Mouse (Mus musculus) brown adipose tissue, adult 24 weeks (tissue): ENCODE data around the gene Pga5. TPM values are rescaled to one million over a fixed set of nuclear protein-coding genes. Genes with fewer than 3 reads are reported as not detected.
A peak's percentile ranks its signal among the peaks of the same experiment; 100 is the strongest.

ENCODE experiments used
- H3K27ac ChIP-seq: fragments of 200-500 bp; replicated peaks from 2 replicates; pipeline ENCODE4 v1.5.1; 2012; ENCODE audit warnings: low read depth, mild to moderate bottlenecking, low read length
- H3K4me1 ChIP-seq: fragments of 200-500 bp; 2 replicates; pipeline ENCODE4 v1.6.1; 2012; ENCODE audit warnings: low read length, mixed read lengths; ENCODE audit not compliant: control insufficient read depth, insufficient read depth, insufficient read length
- H3K4me3 ChIP-seq: fragments of 200-500 bp; 2 replicates; pipeline ENCODE4 v1.5.1; 2012; ENCODE audit warnings: low read depth, mild to moderate bottlenecking, low read length, moderate library complexity; ENCODE audit not compliant: insufficient read depth
- polyA plus RNA-seq: library from polyadenylated mRNA; stranded (reverse); fragments of >200 nt; gene quantifications from 2 replicates; pipeline ENCODE4 v1.2.4, GENCODE M21; 2012; ENCODE audit not compliant: missing spikeins, insufficient read depth, insufficient read length

The Pga5 gene
- polyA plus RNA-seq, 1 experiment, result not detected

DNA sequence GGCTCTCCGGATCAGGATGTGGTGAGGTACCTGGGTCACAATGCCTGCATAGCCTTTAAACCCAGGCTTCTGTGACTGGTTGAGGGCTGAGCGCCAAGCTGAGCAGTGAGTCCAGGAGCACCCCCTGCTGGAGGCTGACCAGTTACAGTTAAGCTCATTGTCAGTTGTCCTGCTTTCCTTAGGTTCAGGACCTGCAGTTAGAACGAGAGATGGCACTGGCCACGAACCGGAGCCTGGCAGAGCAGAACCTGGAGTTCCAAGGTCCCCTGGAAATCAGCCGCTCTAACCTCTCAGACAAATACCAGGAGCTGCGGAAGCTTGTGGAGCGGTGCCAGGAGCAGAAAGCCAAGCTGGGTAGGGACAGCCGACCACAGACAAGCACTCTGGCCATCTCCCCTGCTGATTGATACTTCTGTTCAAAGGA is 32.2 kb upstream of the Pga5 start:
- Histone ChIP-seq H3K4me1 (no peaks in the 10 kb centered on the region), H3K27ac (no peak overlapping the region), H3K4me3 (no peak overlapping the region)

DNA sequence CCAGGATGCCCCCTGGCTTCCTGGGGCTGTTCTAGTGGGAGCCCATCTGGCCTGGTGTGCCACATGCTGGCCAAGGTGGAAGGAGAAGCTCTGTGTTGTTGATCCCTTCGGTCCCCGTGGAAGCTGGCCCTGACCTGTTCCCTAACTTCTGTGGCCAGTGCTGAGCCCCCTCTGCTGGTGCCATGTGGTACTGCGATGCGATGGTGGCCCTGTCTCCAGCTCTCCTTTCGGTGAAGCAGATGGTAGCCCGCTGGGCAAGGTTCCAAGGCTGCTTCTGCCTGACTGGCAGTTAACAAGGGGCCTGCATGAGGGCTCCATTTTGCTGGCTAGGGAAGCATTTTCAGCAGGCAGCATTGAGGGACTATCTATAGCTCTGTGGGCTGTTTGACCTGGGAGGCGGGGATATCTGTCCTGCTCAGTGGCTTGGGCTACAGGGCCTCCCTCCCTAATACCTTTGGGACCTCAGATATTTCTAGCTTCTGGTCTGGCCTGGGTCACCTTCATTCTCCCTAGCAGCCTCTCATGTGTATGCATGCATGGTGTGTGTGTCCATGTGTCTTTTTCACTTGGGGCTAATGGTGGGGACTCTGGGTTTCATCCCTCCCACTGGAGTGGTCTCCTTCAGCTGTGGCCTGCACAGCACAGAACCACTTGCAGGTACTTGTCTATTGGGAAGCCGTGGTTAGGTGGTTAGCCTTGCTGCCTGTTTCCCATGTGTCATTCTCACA is 31.7 kb upstream of the Pga5 start:
- Histone ChIP-seq H3K4me3 (no peak overlapping the region), H3K4me1 (no peaks in the 10 kb centered on the region), H3K27ac (no peak overlapping the region)

DNA sequence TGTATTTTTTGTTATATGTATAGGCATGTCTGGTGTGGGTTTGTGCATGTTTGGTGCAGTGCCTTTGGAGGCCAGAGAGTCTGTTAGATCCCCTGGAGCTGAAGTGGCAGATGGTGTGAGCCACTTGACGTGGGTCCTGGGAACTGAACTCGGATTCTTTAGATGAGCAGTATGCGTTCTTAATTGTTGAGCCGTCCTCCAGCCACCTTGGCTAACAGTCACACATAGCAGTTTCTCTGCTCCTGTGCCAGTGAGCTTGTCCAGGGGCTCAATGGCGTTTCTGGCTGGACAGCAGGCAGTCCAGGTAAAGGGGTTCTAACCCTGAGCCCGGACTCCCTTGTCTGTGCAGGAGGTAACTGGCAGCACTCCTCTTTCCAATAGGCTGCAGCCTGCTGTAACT is 31.0 kb upstream of the Pga5 start:
- no peak overlapping the region for H3K4me3 ChIP-seq
- no peaks in the 10 kb centered on the region for H3K4me1 ChIP-seq
- H3K27ac ChIP-seq, result no peak overlapping the region

DNA sequence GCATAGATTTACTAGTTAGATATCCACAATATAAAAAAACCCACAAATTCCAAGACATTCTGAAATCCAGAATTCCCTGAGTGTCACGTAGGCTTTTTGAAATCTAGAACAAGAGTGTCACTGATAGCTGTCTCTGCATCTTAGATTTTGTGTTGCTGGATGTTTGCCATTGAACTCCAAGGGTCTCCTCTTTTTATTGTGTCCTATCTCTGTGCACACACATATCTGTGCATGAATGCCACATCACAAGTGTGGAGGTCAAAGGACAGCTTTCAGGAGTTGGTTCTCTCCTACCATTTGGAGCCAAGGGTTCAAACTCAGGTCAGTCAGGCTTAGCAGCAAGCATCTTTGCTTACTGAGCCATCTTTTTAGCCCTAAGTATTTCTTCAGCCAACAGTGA is 30.0 kb upstream of the Pga5 start:
- no peak overlapping the region for H3K27ac ChIP-seq
- H3K4me3 ChIP-seq, result no peak overlapping the region
- peaks cover 8% of the 10 kb centered on the region; the same call in 1 of the 2 replicates for H3K4me1 ChIP-seq

DNA sequence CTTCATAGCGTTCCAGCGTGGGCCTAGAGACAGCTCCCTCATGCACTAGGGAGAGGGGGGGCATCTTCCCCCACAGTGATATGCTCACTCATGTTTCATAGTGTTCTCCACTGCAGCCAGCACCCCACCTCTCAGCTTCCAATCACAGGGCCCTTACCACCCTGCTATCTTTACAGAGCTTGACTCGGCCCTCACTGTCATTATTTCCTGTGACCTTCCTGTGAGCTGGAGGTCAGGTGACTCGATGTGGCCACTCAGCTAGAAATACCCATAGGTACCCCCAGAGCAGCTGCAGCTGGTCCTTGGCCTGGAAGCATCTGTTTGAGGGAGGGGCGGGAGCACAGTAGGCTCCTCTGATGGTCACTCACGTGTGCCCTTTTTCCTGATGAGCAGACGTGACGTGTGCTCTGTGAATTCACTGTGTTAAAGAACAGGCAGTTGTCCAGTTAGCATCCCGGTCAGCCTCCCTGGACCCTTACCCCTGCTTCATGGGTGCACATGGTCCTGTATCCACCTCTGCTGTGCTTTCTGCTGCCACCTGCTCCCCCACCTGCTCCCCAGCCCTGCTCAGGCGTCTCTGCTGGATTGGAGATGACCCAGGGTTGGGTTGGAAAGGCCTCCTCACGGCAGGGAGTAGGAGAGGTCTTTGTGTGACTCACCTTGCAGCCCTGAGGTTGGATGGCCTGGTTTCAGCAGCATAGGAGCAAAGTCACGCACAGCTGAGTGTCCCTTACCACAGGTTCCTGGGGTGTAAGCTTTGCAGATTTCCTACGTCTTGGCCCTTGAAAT is 29.4 kb upstream of the Pga5 start:
- Histone ChIP-seq H3K4me1 (peaks cover 11% of the 10 kb centered on the region; the same call in 1 of the 2 replicates), H3K27ac (no peak overlapping the region), H3K4me3 (no peak overlapping the region)

DNA sequence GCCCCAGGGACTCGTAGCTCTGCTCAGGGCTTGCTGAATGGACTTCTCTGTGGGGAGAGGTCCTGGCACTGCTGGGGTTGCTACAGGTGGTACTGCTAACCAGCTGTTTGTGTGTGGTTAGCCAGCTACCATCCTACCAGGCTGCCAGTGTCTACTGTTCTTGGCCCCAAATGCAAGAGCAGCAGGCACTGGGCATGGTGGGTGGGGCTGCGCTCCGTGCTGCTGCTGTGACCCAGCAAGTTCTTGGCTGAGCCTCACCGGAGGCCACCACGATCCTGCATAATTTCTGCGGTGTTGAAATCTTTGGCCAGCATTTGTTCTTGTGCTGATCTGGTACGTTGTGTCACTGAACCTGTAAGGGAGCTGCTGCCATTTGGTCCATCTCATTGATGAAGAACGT is 25.6 kb upstream of the Pga5 start:
- peaks cover 41% of the 10 kb centered on the region for H3K4me1 ChIP-seq
- no peak overlapping the region for H3K27ac ChIP-seq
- H3K4me3 ChIP-seq, result no peak overlapping the region

DNA sequence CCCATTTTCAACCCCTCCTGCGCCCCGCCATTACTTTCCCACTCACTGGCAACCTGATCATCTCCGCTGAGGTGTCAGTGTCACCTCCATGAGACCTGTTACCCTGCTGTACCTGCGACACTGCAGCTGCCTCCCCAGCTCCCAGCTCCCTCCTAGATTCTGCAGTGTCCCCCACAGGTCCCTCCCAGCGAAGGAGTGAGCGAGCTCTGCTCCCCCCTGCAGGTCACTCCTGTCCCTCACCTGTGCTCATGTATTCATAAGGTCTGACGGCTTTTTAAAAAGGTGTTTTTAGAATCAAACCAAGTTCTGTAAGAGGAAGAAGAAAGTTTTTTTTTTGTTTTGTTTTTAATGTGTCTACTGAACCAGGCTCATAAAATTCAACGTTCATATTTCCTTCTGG is 24.3 kb upstream of the Pga5 start:
- H3K4me3 ChIP-seq, result no peak overlapping the region
- H3K27ac ChIP-seq, result no peak overlapping the region
- peaks cover 49% of the 10 kb centered on the region for H3K4me1 ChIP-seq

DNA sequence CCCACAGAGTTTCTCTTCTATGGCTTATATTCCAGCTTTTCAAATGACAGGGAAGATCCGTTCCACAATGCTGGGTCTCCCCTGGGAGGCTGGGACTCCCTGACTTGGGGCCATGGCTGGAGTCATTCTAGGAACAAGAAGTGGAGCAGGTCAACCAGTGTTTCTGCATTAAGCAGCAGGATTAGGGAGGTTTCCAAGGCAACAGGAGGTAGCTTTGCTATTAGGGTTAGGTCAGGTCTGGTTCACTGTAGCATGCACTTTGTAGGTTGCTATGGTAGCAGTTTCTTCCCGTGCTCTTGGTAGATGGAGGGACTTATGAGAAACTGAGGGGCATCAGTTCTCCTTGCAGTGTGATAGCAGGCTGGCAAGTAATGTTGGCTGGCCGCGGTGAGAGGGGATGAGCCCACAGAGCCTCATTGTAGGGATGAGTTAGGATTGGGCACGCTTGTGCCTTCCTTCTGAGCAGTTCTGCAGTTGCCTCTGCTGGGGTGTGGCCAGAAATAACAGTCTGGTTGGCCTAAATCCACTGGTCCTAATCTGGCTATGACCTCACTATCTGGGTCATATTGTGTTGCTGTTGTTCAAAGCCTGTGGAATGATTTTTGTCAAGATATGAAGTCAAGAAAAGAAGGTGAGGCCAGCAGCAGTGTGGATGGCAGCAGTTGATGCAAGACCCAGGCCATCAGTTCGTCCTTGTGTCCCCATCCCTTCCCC is 23.3 kb upstream of the Pga5 start:
- Histone ChIP-seq H3K4me1 (peaks cover 51% of the 10 kb centered on the region), H3K27ac (no peak overlapping the region), H3K4me3 (no peak overlapping the region)

DNA sequence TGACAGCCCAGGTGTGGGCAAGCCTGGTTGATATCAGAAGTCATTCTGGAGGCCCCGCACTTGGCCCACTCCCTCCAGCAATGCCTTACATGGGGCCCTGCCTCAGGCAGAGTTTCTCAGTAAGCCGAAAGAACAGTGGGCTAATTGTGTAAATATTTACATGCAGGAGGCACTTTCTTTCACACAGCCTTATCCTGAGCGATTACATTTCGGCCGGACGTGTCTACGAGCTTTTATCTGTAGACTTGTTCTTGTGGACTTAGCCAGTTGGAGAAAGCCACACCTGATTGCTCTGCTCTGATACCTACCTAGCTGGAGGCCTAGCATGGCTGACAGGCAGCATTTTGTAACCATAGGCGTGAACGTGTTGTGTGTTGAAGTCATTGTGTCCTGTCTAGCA is 22.0 kb upstream of the Pga5 start:
- Histone ChIP-seq H3K4me1 (peaks cover 51% of the 10 kb centered on the region), H3K27ac (no peak overlapping the region), H3K4me3 (no peak overlapping the region)

DNA sequence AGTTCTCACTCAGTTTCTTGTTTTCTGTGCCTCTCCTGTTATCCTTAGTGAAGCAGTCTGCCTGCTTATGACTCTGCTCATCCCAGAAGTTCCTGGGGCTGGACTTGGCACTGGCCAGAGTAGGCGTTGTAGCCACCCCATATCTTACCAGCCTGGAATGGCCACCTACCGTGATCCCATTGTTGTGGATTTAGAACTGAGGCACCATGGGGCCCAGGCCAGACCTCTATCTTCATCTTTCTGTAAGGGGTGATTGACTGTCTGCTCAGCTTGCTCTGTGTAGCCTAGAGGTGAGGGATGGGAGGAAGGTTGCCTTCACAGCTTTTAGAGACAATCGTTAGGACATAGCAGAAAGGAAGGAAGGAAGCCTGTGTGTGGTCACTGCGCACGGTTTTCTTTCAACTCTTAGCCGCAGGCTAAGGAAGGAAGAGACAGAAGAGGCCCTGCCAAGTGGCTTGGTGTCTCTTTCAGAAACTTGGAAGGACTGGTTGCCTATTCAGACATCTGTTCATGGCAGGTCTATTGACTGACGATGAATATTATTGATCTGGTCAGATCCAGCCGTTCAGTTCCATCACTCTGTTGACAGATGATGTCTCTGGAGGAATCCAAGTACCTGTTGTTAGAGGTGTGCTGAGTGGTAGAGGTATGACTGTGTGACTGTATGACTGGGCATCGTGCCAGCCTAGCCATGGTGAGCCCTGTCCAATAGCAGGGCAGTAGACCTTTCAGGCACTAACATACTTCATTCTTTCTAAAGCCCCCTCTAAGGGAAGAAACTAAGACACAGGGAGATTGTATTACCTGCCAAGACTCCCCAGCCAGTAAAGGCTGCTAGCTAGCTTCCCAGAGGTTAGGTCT is 20.5 kb upstream of the Pga5 start:
- peaks cover 48% of the 10 kb centered on the region for H3K4me1 ChIP-seq
- H3K27ac ChIP-seq, result 0 out of 2 replicates have a peak overlapping the region, but pooled peaks have one; percentile 19
- no peak overlapping the region for H3K4me3 ChIP-seq

DNA sequence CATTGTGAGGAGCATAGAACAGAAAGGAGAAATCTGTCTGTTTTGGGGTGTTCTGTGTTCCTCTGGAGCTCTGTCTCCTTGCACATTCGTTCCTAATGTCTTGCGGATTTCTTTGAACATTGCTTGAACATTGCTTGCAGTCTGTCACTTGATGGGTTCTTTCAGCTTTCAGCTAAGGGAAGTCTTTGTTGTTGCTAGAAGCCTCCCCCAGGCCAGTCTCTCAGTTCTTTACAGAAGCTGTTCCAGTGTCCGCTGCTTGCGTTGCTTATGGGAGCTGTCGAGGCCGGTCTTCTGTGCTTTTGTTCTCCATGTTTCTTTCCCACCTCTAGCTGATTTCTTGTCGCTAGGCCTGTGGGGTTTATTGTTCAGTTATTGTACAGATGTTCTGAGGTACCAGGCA is 17.9 kb upstream of the Pga5 start:
- Histone ChIP-seq H3K27ac (no peak overlapping the region), H3K4me1 (peaks cover 35% of the 10 kb centered on the region), H3K4me3 (no peak overlapping the region)

DNA sequence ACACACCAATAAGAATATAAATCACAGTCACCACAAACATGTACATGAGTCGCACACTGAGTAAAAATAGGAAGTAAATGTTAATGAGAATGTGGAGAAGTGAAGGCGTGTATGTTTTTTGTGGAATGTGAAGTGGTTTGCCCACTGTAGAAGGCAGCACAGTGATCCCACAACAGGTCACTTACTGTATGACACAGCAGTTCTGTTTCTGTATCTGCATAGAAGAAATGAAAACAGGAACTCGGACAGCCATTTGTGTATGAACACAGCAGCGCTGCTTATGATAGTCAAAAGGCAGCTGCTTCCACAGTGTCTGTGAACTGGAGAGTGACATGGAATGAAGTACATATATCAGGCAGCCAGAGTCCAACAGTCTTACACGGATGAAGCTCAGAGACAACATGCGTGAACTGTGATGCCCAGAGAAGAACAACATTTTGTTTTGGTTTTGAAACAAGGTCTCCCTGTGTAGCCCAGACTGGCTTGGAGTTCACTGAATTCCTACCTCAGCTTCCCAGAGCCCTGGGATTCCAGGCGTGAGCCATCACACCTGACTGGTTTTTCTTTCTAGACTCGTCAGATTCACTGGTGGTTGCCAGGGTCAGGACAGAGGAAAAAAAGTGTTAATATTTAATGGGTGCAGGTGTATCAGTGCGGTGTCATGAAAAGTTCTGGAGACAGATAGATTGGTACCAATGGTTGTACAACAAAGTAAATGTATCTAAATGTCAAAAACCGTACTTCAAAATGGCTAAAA is 16.2 kb upstream of the Pga5 start:
- H3K27ac ChIP-seq, result peak overlapping the region; percentile 55
- H3K4me1 ChIP-seq, result peaks cover 34% of the 10 kb centered on the region
- no peak overlapping the region for H3K4me3 ChIP-seq

DNA sequence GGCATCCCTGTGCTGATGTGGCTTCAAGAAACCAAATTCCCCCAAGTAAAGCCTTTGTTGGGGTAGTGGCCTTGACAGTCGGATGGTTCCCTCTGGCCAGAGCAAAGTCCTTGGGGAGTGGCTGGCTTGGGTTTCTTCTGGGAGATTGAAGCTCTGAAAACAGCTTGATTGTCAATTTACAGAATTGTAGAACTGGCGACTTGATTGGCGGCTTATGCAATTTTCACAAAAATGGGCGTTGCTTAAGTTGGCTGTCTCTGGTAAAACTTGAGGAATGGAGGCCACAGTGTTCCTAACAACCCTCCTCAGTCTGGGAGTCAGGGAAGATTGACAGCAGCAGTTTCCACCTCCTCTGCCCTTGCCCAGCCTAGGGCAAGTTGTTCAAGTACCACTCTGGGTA is 14.5 kb upstream of the Pga5 start:
- Histone ChIP-seq H3K27ac (no peak overlapping the region), H3K4me3 (no peak overlapping the region)

DNA sequence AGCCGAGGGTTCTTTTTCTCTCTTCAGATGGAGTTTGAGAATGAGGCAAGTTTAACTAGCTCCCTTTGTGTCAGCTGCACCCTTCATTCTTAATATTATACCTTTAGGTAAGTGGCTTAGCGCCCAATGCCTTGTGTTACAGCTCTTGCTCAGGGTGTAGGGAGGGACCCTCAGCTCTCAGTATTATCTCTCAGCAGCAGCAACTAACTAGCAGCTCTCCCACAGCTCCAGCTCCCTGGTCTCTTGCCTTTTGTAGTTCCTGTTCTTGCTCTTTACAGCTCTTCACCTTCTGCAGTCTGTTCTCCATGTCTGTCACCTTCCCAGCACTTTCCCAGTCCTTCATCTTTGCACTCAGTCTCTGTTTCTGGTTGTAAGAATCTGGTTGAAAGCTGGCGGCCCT is 13.8 kb upstream of the Pga5 start:
- Histone ChIP-seq H3K27ac (0 out of 2 replicates have a peak overlapping the region, but pooled peaks have one; percentile 8), H3K4me3 (no peak overlapping the region), H3K4me1 (peaks cover 17% of the 10 kb centered on the region)

More for the DNA sequence above, 14.5 kb upstream of the Pga5 start:
- H3K4me1 ChIP-seq, result peaks cover 19% of the 10 kb centered on the region
